ENCODE assay signal across 21 mouse cellular contexts in genomic region chr10:105760046-105760445, GRCm38 (mm10).
"Had no signal": no experiment of that assay in that cellular context is flagged by ENCODE, and none has a peak within 500 bp of the region (broad histone marks: within the 10 kb centered on the region; RNA-seq: fewer than 3 reads in every experiment).

No protein-coding gene starts in this region.

- H3K4me1 ChIP-seq: lung, embryonic 15.5 days; midbrain, embryonic 10.5 days; midbrain, embryonic 12.5 days; neural tube, embryonic 13.5 days had no signal

- H3K9ac ChIP-seq: liver, embryonic 14.5 days; lung, embryonic 15.5 days; midbrain, embryonic 12.5 days; neural tube, embryonic 13.5 days had no signal

- H3K9me3 ChIP-seq: lung, embryonic 15.5 days; midbrain, embryonic 10.5 days; midbrain, embryonic 12.5 days; neural tube, embryonic 13.5 days had no signal

- H3K4me3 ChIP-seq: lung, embryonic 15.5 days; midbrain, embryonic 10.5 days; midbrain, embryonic 12.5 days; myocyte; neural tube, embryonic 13.5 days had no signal

- ATAC-seq: lung, postnatal 0 days; midbrain, embryonic 16.5 days had no signal

- H3K27ac ChIP-seq: liver, embryonic 14.5 days; lung, embryonic 15.5 days; macrophage; midbrain, embryonic 10.5 days; midbrain, embryonic 12.5 days; neural tube, embryonic 13.5 days had no signal

- H3K27me3 ChIP-seq: lung, embryonic 15.5 days; midbrain, embryonic 12.5 days; neural tube, embryonic 13.5 days had no signal

- H3K4me2 ChIP-seq: lung, embryonic 15.5 days; midbrain, embryonic 12.5 days; neural tube, embryonic 13.5 days had no signal

- H3K36me3 ChIP-seq: lung, embryonic 15.5 days; midbrain, embryonic 10.5 days; midbrain, embryonic 12.5 days; neural tube, embryonic 13.5 days had no signal

- DNase-seq: lung, adult 2 months; lung, postnatal 14 days; lung, postnatal 36 days; midbrain, embryonic 14.5 days; retina, postnatal 1 day; right cerebral cortex, adult 18-20 months; right cerebral cortex, postnatal 25 days; right cerebral cortex, postnatal 4 days; spleen, adult 18-20 months; thymus, adult 18-20 months; thymus, postnatal 14 days; thymus, postnatal 36 days had no signal
